Mouse (Mus musculus) frontal cortex, adult (tissue): ENCODE results near the gene Higd1a.

Source experiments
- ATAC-seq: cut with Nextera tagmentation; 2 replicates; pipeline ENCODE4 v1.9.2; 2017; ENCODE audit warnings: mild to moderate bottlenecking, moderate library complexity, mixed read lengths; ENCODE audit not compliant: low TSS enrichment

Gene Higd1a

GRCm38 (mm10) chr9:121858153-121858488 lies at the start of gene Higd1a:
Higd1a (minus strand) TSS chr9:121858362.
- ATAC-seq: no peak

- ATAC-seq: no peak
Measured at GRCm38 (mm10) chr9:121907356-121908070, 49.4 kb upstream of the Higd1a start.

GRCm38 (mm10) chr9:121906456-121906855 lies 48.3 kb upstream of the Higd1a start:
- peak; percentile 42 for ATAC-seq

GRCm38 (mm10) chr9:121905556-121906185 lies 47.5 kb upstream of the Higd1a start:
- peak; percentile 79 for ATAC-seq

GRCm38 (mm10) chr9:121904946-121905345 lies 46.8 kb upstream of the Higd1a start:
- no peak for ATAC-seq

GRCm38 (mm10) chr9:121904319-121904718 lies 46.2 kb upstream of the Higd1a start:
- ATAC-seq: no peak

GRCm38 (mm10) chr9:121903476-121904305 lies 45.5 kb upstream of the Higd1a start:
- no peak for ATAC-seq

- ATAC-seq: no peak
Measured at GRCm38 (mm10) chr9:121901710-121902700, 43.8 kb upstream of the Higd1a start.

- ATAC-seq: no peak
Measured at GRCm38 (mm10) chr9:121900282-121900855, 42.2 kb upstream of the Higd1a start.

GRCm38 (mm10) chr9:121899306-121899705 lies 41.1 kb upstream of the Higd1a start:
- ATAC-seq: no peak

GRCm38 (mm10) chr9:121898245-121898644 lies 40.1 kb upstream of the Higd1a start, which contains the start of gene Ackr2:
Ackr2 (plus strand) TSS chr9:121898355.
- no peak for ATAC-seq

GRCm38 (mm10) chr9:121896820-121897219 lies 38.7 kb upstream of the Higd1a start:
- no peak for ATAC-seq

- ATAC-seq: no peak
Measured at GRCm38 (mm10) chr9:121895392-121895993, 37.3 kb upstream of the Higd1a start.

- ATAC-seq: no peak
Measured at GRCm38 (mm10) chr9:121894447-121894846, 36.3 kb upstream of the Higd1a start.

GRCm38 (mm10) chr9:121892057-121892687 lies 34.0 kb upstream of the Higd1a start:
- ATAC-seq: no peak

- no peak for ATAC-seq
Measured at GRCm38 (mm10) chr9:121891301-121891700, 33.1 kb upstream of the Higd1a start.

- peak; percentile 69 for ATAC-seq
Measured at GRCm38 (mm10) chr9:121890441-121890941, 32.3 kb upstream of the Higd1a start.

GRCm38 (mm10) chr9:121889927-121890440 lies 31.8 kb upstream of the Higd1a start:
- no peak for ATAC-seq

- no peak for ATAC-seq
Measured at GRCm38 (mm10) chr9:121882015-121882457, 23.9 kb upstream of the Higd1a start.

GRCm38 (mm10) chr9:121881301-121881700 lies 23.1 kb upstream of the Higd1a start:
- peak; percentile 72 for ATAC-seq
